Comparison of ENCODE assay signal across 8 mouse cellular contexts in genomic region chr10:25268476-25269351, GRCm38 (mm10). TPM values are rescaled to one million over a fixed set of nuclear protein-coding genes. Genes with fewer than 3 reads are reported as not detected.
A peak's percentile ranks its signal among the peaks of the same experiment; 100 is the strongest.
DNase-seq lines count a peak whose midpoint lies in the region; ATAC-seq and TF ChIP-seq lines count a peak whose summit lies in the region.

No protein-coding gene starts in this region.

- H3K9me3 ChIP-seq in heart, embryonic 10.5 days: no peaks in the 10 kb centered on the region
- no peaks in the 10 kb centered on the region for H3K9me3 ChIP-seq in midbrain, embryonic 15.5 days

- H3K36me3 ChIP-seq in thymus, adult 2 months (ENCODE audit: control insufficient read depth, insufficient read depth, low read length): no peaks in the 10 kb centered on the region
- peaks cover 15% of the 10 kb centered on the region for H3K36me3 ChIP-seq in heart, embryonic 10.5 days
- no peaks in the 10 kb centered on the region for H3K36me3 ChIP-seq in midbrain, embryonic 15.5 days (replicated peaks)

- no peak overlapping the region for H3K4me2 ChIP-seq in midbrain, embryonic 15.5 days

- no peak overlapping the region for H3K4me3 ChIP-seq in thymus, adult 2 months (ENCODE audit: control insufficient read depth, insufficient read depth, low read length)
- H3K4me3 ChIP-seq in heart, embryonic 10.5 days: no peak overlapping the region
- H3K4me3 ChIP-seq in midbrain, embryonic 15.5 days: no peak overlapping the region

- TF ChIP-seq POLR2A in thymus, adult 2 months (IDR thresholded peaks at IDR 0.05; ENCODE audit: control insufficient read depth, extremely low read depth, insufficient read depth, low read length, poor library complexity): no peak

- TF ChIP-seq CTCF in thymus, adult 2 months (IDR thresholded peaks at IDR 0.05; ENCODE audit: borderline replicate concordance, control insufficient read depth, extremely low read depth, insufficient read depth, low read length, poor library complexity): no peak

- ATAC-seq in midbrain, embryonic 15.5 days (replicated peaks): peak; percentile 83

- no peaks in the 10 kb centered on the region for H3K27me3 ChIP-seq in thymus, adult 2 months (ENCODE audit: control insufficient read depth, insufficient read depth, low read length)
- H3K27me3 ChIP-seq in heart, embryonic 10.5 days (ENCODE audit: insufficient read depth, poor library complexity, severe bottlenecking): no peaks in the 10 kb centered on the region
- no peaks in the 10 kb centered on the region for H3K27me3 ChIP-seq in midbrain, embryonic 15.5 days (replicated peaks)

- 59% methylated on average over 18 of the region's 18 CpGs for WGBS in thymus, adult 2 months
- WGBS in heart, embryonic 10.5 days: 48% methylated on average over 18 of the region's 18 CpGs
- 55% methylated on average over 18 of the region's 18 CpGs for WGBS in midbrain, embryonic 15.5 days

- no peak overlapping the region; the same call in 1 of the 2 replicates for H3K9ac ChIP-seq in midbrain, embryonic 15.5 days

- no peaks in the 10 kb centered on the region for H3K4me1 ChIP-seq in thymus, adult 2 months (replicated peaks; ENCODE audit: control insufficient read depth, insufficient read depth, low read length)
- no peaks in the 10 kb centered on the region for H3K4me1 ChIP-seq in heart, embryonic 10.5 days
- no peaks in the 10 kb centered on the region for H3K4me1 ChIP-seq in midbrain, embryonic 15.5 days

- no peak overlapping the region for H3K27ac ChIP-seq in thymus, adult 2 months (ENCODE audit: control insufficient read depth, insufficient read depth, low read length)
- H3K27ac ChIP-seq in heart, embryonic 10.5 days: peak overlapping the region; percentile 42; the same call in 1 of the 2 replicates
- no peak overlapping the region for H3K27ac ChIP-seq in midbrain, embryonic 15.5 days

- DNase-seq in adrenal gland, postnatal 10 days: peak; percentile 29
- no peak for DNase-seq in adrenal gland, adult 18-20 months (ENCODE audit: low spot score in 2 of 2)
- peak; percentile 33 for DNase-seq in thymus, adult 2 months
- no peak for DNase-seq in thymus, adult 18-20 months
- no peak for DNase-seq in heart, embryonic 10.5 days (ENCODE audit: low spot score)
- DNase-seq in kidney, postnatal 14 days: peak; percentile 70
- no peak for DNase-seq in gastrocnemius, adult 8-10 months (ENCODE audit: low spot score in 2 of 2)

RNA-seq across cellular contexts. Expression of gene Akap7, which starts 39.0 kb away (rescaled TPM):
- total RNA-seq in adrenal gland, postnatal 10 days (2021): 100 to 1,000 TPM in 1 of 2 experiments, 10 to 100 TPM in 1; 86.7 to 110 TPM
- total RNA-seq in adrenal gland, adult 18-20 months (2021): 10 to 100 TPM; 64.9 to 65.4 TPM
- polyA plus RNA-seq in thymus, adult 2 months (2012; rRNA removed): 0.73 and 1.8 TPM in 2 replicates
- 18.4 and 24.6 TPM in 2 replicates for polyA plus RNA-seq in heart, embryonic 10.5 days (2016; fragmentation: Nextera tagmentation; extraction: Ambion mirVana)
- polyA plus RNA-seq in midbrain, embryonic 15.5 days (2015; fragmentation: Nextera tagmentation; extraction: Ambion mirVana): 38.5 and 42.4 TPM in 2 replicates
- 10 to 100 TPM; 12.8 to 19.5 (median 16.1) TPM for total RNA-seq in gastrocnemius, adult 8-10 months (2022)

Comparison
In these comparisons a context has a peak if more than half of its experiments do, and no peak if none do; other contexts are left out.
1. DNase-seq: peak in adrenal gland, postnatal 10 days (single experiment), thymus, adult 2 months (single experiment) and kidney, postnatal 14 days (single experiment); none in adrenal gland, adult 18-20 months (0 of 2), thymus, adult 18-20 months (0 of 2), heart, embryonic 10.5 days (single experiment) and gastrocnemius, adult 8-10 months (0 of 2).